Mouse (Mus musculus) forebrain, postnatal 0 days (tissue): ENCODE data around the gene Shank2. TPM values are rescaled to one million over a fixed set of nuclear protein-coding genes. Genes with fewer than 3 reads are reported as not detected.

Experiments used
- ATAC-seq: fragments of 200-750 bp; cut with Nextera tagmentation; 2 replicates; pipeline ENCODE4 v1.8.0; 2017; ENCODE audit warnings: mild to moderate bottlenecking, moderate library complexity
- DNase-seq: peaks from one replicate; pipeline ENCODE4 v3.0.0-alpha.2; 2015
- H3K27ac ChIP-seq: fragments of 300-500 bp; sonication (generic); 2 replicates; pipeline ENCODE4 v1.5.1; 2014; ENCODE audit warnings: low read depth, mild to moderate bottlenecking, antibody characterized with exemption, low read length, moderate library complexity, mixed read lengths
- H3K27me3 ChIP-seq: fragments of 300-500 bp; sonication (generic); 2 replicates; pipeline ENCODE4 v1.6.1; 2014; ENCODE audit warnings: mild to moderate bottlenecking, low read length, mixed read lengths; ENCODE audit not compliant: insufficient read depth
- H3K36me3 ChIP-seq: fragments of 300-500 bp; sonication (generic); 2 replicates; pipeline ENCODE4 v1.6.1; 2014; ENCODE audit warnings: mild to moderate bottlenecking, moderate library complexity; ENCODE audit not compliant: insufficient read depth
- H3K4me1 ChIP-seq: fragments of 300-500 bp; sonication (generic); 2 replicates; pipeline ENCODE4 v1.6.1; 2014; ENCODE audit warnings: antibody characterized with exemption; ENCODE audit not compliant: insufficient read depth
- H3K4me2 ChIP-seq: fragments of 300-500 bp; sonication (generic); 2 replicates; pipeline ENCODE4 v1.6.1; 2014; ENCODE audit warnings: low read depth, mild to moderate bottlenecking, moderate library complexity
- H3K4me3 ChIP-seq: fragments of 300-500 bp; sonication (generic); 2 replicates; pipeline ENCODE4 v1.5.1; 2014; ENCODE audit warnings: low read depth, low read length, mixed read lengths
- H3K9ac ChIP-seq: fragments of 300-500 bp; sonication (generic); 2 replicates; pipeline ENCODE4 v1.6.1; 2014; ENCODE audit warnings: mild to moderate bottlenecking
- H3K9me3 ChIP-seq: fragments of 300-500 bp; sonication (generic); 2 replicates; pipeline ENCODE4 v1.6.1; 2016; ENCODE audit warnings: low read length
- CTCF ChIP-seq: sonication (generic); IDR thresholded peaks from 2 replicates; pipeline ENCODE4 v1.5.1; 2016; ENCODE audit warnings: antibody characterized with exemption, control low read depth, low read depth
- WGBS: fragments of 180-500 bp; shearing (Covaris S2); extraction: QIAGEN DNeasy Blood & Tissue Kit; methylation state at CpG from one replicate; pipeline ENCODE4 v1.1.7; 2014; 5-methylcytosine and 5-hydroxymethylcytosine counted together
- polyA plus RNA-seq: library from polyadenylated mRNA; unstranded; fragments of >200 nt; fragmentation: Nextera tagmentation; extraction: Ambion mirVana; gene quantifications from 2 replicates; pipeline ENCODE4 v1.2.1, GENCODE M21; 2015
- total RNA-seq: library from RNA; depleted of rRNA; stranded (reverse); fragments of >200 nt; gene quantifications from 2 replicates; pipeline ENCODE4 v1.2.3, GENCODE M21; 2014

The Shank2 gene
- total and polyA plus RNA-seq, 2 experiments from 2014 or later: 8.8 to 29.0 TPM

DNA sequence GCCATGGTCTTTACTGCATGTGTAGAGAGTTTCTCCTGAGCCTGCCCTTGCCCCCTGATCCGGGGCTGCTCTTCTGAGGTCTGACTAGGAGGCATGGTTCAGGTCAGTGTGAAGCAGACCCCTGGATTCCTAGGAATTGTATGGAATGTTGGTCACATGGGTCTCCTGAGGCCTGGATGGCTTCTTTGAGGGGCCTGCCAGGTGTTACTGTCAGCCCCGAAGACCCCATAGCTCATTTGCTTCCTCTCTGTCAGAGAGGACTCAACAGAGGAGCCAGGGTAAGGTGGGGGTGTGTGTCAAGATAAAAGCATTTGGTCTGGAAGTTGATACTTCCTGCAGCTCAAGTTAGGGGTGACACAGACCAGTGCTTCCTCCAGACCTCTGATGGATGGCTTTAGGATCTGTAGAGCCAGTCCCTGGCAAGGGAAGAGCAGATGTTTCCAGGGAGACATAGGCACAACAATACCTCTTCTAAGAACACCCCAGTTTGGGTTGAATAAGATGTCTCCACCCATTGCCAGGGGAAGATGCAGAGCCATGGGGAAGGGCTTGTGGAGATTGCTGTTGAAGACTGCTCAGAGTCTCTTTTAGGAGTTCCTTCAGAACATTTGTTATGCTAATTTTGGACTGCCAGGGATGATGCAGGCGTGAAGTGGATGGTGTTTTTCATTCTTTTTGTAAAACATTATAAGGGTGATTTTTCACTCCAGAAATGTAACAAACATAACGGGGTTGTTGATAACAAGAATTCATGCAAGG lies 100.7 kb downstream of the Shank2 start:
- H3K4me3 ChIP-seq: no peak overlapping the region

GRCm38 (mm10) chr7:144105952-144106351 lies 104.2 kb downstream of the Shank2 start:
- H3K4me3 ChIP-seq: no peak overlapping the region
- ATAC-seq: no peak
- H3K36me3 ChIP-seq: no peaks in the 10 kb centered on the region
- TF ChIP-seq CTCF: no peak
- no peak overlapping the region for H3K9ac ChIP-seq
- WGBS: 60% methylated on average over 1 of the region's 1 CpGs
- H3K4me2 ChIP-seq: no peak overlapping the region
- H3K27ac ChIP-seq: no peak overlapping the region
- DNase-seq: no peak
- no peaks in the 10 kb centered on the region for H3K9me3 ChIP-seq
- H3K4me1 ChIP-seq: peaks cover 10% of the 10 kb centered on the region
- H3K27me3 ChIP-seq: no peaks in the 10 kb centered on the region

More for the DNA sequence above, 100.7 kb downstream of the Shank2 start:
- ATAC-seq (no peak), DNase-seq (no peak)
- Histone ChIP-seq H3K4me2 (no peak overlapping the region), H3K4me1 (peaks cover 10% of the 10 kb centered on the region), H3K9ac (no peak overlapping the region), H3K27ac (no peak overlapping the region), H3K27me3 (no peaks in the 10 kb centered on the region), H3K36me3 (no peaks in the 10 kb centered on the region), H3K9me3 (no peaks in the 10 kb centered on the region)
- 57% methylated on average over 4 of the region's 4 CpGs for WGBS
- TF ChIP-seq CTCF: no peak

- WGBS: 23% methylated on average over 9 of the region's 9 CpGs
- H3K9me3 ChIP-seq: no peaks in the 10 kb centered on the region
- no peak overlapping the region for H3K4me3 ChIP-seq
- peaks cover 10% of the 10 kb centered on the region for H3K4me1 ChIP-seq
- no peak for DNase-seq
- H3K9ac ChIP-seq: no peak overlapping the region
- H3K27ac ChIP-seq: no peak overlapping the region
- no peaks in the 10 kb centered on the region for H3K36me3 ChIP-seq
- H3K27me3 ChIP-seq: no peaks in the 10 kb centered on the region
- no peak overlapping the region for H3K4me2 ChIP-seq
- ATAC-seq: peak; percentile 59
- no peak for TF ChIP-seq CTCF
Observed at GRCm38 (mm10) chr7:144106352-144107011, 104.8 kb downstream of the Shank2 start.

GRCm38 (mm10) chr7:144108141-144108540 lies 106.4 kb downstream of the Shank2 start:
- DNase-seq (no peak), ATAC-seq (no peak)
- TF ChIP-seq CTCF: no peak
- no peaks in the 10 kb centered on the region for H3K9me3 ChIP-seq
- H3K4me1 ChIP-seq: peaks cover 7% of the 10 kb centered on the region
- no peaks in the 10 kb centered on the region for H3K27me3 ChIP-seq
- no peak overlapping the region for H3K4me3 ChIP-seq
- H3K27ac ChIP-seq: no peak overlapping the region
- no peak overlapping the region for H3K9ac ChIP-seq
- H3K4me2 ChIP-seq: no peak overlapping the region
- 83% methylated on average over 5 of the region's 5 CpGs for WGBS
- no peaks in the 10 kb centered on the region for H3K36me3 ChIP-seq

DNA sequence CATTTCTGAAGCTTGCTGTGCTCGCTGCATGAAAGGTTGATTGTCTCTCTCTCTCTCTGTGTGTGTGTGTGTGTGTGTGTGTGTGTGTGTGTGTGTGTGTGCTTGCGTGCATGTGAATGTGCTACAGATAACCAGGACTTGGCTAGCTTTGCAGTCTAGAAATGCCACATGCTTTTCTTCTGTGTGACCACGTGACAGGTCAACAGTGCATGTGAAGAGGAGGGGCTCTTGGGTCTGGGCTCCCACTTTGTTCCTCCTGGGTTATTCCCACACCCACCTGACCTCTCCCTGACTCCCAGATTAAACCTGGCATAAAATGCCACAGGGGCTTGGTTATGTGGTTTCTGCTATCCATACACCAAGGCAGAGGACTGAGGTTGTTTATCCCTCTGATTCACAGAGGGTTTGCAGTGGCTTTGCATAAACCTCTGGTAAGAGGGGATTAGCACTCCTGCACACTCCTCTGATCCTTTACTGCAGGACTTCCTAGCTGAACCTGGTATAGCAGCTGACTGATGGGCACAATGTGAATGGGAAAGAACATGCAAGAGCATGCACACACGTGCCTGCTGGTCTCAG lies 109.4 kb downstream of the Shank2 start:
- peak; percentile 35; the same call in 1 of the 2 replicates for ATAC-seq
- WGBS: 28% methylated on average over 4 of the region's 4 CpGs

DNA sequence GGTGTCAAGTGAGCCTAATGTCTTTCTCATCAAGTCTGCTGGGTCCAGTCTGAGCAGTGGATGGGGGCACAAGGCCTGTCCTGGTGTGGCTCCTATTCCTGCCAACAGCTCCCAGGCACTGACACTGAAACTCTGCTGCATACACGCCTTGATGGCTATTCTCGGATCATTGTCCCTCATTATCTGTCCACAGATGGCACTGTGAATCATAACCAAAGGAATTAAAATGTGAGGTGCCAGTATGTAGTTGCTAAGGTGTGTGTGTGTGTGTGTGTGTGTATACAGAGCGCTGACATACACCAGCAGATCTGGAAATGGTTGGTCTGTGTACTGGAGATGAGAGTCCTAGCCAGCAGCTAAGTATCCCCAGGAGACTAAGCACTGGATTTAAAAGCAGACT lies 110.3 kb downstream of the Shank2 start:
- Histone ChIP-seq H3K27me3 (no peaks in the 10 kb centered on the region), H3K27ac (no peak overlapping the region), H3K9ac (no peak overlapping the region), H3K36me3 (no peaks in the 10 kb centered on the region), H3K9me3 (no peaks in the 10 kb centered on the region), H3K4me2 (no peak overlapping the region), H3K4me1 (no peaks in the 10 kb centered on the region), H3K4me3 (no peak overlapping the region)
- WGBS: 71% methylated on average over 3 of the region's 3 CpGs
- DNase-seq: no peak
- no peak for TF ChIP-seq CTCF
- ATAC-seq: no peak

More for the DNA sequence above, 109.4 kb downstream of the Shank2 start:
- no peaks in the 10 kb centered on the region for H3K27me3 ChIP-seq
- H3K9ac ChIP-seq: no peak overlapping the region
- no peak overlapping the region for H3K27ac ChIP-seq
- DNase-seq: no peak
- no peaks in the 10 kb centered on the region for H3K36me3 ChIP-seq
- no peak overlapping the region for H3K4me2 ChIP-seq
- peaks cover 7% of the 10 kb centered on the region for H3K4me1 ChIP-seq
- no peak overlapping the region for H3K4me3 ChIP-seq
- H3K9me3 ChIP-seq: no peaks in the 10 kb centered on the region
- TF ChIP-seq CTCF: no peak

DNA sequence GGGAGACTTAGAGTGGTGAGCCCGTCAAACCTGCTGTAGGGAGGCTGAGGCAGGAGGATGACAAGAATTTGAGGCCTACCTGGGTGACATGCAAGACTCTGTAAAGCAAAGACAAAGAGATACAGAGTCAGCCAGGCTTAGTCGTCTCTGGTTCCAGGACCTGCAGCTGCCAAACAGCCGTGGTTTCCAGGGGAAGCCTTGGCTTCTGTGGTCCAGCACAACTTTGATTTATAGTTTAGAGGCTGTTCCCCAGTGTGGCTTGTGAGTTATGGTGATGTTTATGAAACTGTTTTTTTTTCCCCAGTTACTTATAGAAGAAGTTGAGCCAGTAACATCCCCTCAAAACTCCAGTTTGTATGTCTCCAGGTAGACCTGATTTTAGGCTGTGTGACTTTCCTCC lies 112.5 kb downstream of the Shank2 start:
- Histone ChIP-seq H3K27ac (no peak overlapping the region), H3K9me3 (no peaks in the 10 kb centered on the region), H3K4me2 (no peak overlapping the region), H3K27me3 (no peaks in the 10 kb centered on the region), H3K4me3 (no peak overlapping the region), H3K9ac (no peak overlapping the region), H3K36me3 (no peaks in the 10 kb centered on the region), H3K4me1 (no peaks in the 10 kb centered on the region)
- 83% methylated on average over 3 of the region's 3 CpGs for WGBS
- DNase-seq (no peak), ATAC-seq (no peak)
- no peak for TF ChIP-seq CTCF
